Mouse (Mus musculus) gonadal fat pad, adult 2 months (tissue): ENCODE measurements around the gene Casq1. TPM values are rescaled to one million over a fixed set of nuclear protein-coding genes. Genes with fewer than 3 reads are reported as not detected.

Experiments
- DNase-seq: peaks from one replicate; pipeline ENCODE4 v3.0.0-alpha.2; 2012; ENCODE audit warnings: low read depth
- polyA plus RNA-seq: library from polyadenylated mRNA; depleted of rRNA; stranded (reverse); fragments of >200 nt; gene quantifications from 2 replicates; pipeline ENCODE4 v1.2.3, GENCODE M21; 2012; rRNA removed

The Casq1 gene
- polyA plus RNA-seq, 1 experiment = 8.5 TPM

DNA sequence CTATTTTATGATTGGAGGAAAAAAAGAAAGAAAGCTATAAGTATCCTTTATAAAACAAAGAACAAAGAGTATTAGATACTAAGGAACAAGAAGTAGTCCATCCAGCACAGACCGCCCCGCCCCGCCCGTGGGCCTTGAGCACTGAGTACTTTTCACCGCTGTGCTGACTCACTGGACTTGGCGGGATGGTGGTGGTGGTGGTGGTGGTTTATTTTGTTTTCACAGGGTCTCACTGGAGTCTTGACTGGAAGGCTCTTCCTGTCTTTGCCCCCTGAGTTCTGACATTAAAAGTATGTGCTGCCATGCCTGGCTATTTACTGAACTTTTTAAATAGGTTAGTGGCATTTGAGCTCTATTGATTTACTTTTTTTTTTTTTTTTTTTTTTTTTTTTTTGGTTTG is 36.6 kb downstream of the Casq1 start:
- DNase-seq = no peak

DNA sequence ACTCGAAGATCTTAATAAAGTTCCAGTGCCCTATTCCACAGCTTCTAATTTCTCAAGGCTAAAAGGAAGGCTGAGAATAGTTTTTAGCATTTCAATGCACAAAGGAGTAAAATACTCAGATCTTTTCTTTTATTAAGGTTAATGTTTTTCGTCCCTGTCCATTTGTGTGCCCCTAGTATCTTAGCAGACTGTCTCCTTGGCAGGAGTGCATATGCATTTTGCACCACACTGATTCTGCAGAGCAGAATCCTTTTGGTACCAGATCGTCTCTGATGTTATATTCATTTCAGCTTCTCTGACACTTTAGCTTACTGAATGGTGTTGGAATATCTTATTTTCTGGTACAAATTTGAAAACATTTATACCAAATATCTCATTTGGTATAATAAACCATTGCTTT is 37.9 kb downstream of the Casq1 start:
- DNase-seq = no peak

DNA sequence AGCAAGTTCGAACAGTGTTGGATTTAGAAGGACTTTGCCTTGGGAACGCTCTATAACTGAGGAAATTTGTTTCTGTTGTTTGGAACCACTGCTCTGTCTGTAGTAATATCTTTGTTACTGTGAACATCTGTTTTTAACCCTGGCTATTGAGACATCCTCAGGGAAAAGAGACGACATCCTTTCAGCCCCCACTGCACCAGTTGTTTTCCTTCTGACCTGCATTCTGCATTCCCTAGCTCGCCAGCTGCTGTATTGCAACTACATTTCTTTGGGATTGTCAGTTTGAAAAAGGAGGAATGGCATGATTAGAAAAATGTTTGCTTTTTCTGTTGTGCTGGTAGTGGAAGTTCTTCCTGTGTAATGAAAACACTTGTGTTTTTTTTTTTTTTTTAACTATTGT is 38.8 kb downstream of the Casq1 start:
- DNase-seq = no peak

DNA sequence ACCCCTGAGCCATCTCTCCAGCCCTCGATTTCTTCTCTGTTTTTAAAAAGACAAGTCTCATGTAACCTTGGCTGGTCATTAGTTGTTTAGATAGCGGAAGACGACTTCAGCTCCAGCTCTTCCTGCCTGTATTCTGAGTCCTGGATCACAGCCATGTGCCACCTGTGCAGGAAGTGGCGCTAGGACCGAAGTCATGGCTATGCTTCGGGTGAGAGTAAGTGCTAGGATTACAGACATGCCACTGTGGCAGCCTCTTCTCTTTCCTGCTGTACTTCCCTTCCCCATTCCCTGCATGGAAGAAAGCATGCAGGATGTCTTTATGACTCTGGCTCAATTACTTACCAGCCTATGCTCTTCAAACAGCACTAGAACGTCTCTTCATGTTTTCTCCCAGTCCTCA is 40.6 kb downstream of the Casq1 start:
- DNase-seq = no peak

DNA sequence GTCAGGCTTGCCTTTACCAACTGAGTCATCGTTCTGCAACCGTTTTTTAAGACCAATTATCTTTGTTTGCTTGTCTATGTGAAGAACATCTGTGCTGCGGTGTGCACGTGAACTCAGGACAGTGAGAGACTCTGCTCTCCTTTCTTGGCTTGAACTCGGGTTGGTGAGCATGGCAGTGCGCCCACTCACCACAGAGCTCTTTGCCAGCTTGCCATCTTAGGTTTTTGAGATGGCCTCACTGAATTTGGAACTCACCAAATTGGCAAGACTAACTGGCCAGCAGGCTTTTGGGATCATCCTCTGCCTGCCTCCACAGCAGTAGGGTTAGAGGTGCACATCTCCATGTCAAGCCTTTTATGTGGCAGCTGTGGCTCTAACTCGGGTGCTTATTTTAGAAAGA is 41.9 kb downstream of the Casq1 start:
- no peak for DNase-seq

DNA sequence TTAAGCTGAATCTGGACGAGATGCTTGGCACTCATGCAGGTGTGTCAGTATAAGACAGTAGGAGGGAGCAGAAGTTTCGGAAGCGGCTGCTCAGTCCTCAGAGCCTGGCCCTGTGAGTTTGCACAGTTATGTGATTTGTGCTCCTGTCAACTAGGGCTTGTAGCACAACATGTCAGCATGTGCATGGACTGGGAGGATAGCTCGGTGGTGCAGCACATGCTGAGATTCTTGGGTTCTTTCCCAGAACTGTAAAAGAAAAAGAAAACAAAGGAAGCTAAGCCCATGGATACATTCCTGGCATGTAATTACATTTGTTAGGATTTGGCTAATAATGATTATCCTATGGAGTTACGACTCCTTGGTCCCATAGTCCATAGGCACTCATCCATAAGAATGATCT is 46.5 kb downstream of the Casq1 start:
- no peak for DNase-seq

DNA sequence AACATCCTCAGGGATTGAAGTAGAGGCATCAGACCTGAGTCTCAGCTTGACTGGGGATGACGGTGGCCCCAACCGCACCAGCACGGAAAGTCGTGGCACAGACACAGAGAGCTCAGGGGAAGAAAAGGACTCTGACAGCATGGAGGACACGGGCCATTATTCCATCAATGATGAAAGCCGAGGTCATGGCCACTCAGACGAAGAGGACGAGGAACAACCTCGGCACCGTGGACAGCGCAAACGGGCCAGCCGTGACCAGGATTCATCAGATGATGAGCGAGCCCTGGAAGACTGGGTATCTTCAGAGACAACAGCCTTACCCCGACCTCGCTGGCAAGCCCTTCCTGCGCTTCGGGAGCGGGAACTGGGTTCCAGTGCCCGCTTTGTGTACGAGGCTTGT is 47.3 kb downstream of the Casq1 start:
- DNase-seq = no peak

DNA sequence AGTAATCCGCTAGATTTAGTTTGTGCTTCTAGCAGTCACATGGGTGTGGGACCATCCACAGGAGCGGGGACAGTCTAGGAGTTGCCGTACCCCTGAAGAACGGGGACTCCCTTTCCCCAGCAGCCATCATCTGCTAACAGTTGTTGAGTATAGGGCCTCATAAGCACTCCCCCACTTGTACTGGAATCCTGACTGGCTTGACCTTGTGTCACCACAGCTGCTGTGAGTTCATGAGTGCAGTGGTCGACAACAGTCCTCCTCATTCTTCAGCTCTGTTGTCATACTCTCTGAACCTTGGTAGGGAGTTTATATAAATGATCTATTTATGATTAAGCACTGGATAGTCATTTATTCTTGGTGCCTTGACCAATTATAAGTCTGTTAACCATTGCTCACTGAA is 49.9 kb downstream of the Casq1 start:
- DNase-seq = no peak

DNA sequence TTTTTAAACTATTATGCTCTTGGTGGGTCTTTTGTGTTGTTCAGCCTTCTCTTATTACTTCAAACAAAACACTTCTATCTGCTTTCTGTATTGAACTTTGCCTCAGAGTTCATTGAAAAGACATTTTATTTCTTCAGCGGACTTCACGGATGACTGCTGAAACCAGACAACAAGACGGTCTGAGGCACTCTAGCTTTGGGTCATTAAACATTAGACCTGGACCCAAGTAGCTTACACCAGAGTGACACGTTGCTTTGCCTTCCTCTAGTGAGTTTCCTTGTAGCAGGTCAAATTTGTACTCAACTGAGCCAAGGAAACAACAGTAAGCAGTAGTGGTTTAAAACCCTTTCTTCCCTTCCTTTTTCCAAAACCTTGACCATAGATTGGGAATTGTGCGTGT is 51.8 kb downstream of the Casq1 start:
- DNase-seq = no peak

DNA sequence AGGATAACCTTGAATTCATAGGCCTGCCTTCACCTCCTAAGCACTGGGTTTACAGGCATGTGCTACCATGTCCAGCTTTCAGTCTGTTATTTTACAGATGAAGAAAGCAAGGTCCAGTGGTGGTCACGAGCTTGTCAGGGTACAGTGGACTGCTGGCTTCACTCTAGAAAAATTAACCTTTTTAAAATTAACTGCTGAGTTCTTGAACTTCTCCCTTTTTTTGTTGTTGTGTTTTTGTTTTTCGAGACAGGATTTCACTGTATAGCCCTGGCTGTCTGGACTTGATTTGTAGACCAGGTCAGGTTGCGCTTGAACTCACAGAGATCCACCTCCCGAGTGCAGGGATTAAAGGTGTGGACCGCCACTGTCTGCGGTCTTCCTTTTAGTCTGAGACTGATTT is 56.7 kb downstream of the Casq1 start:
- no peak for DNase-seq

DNA sequence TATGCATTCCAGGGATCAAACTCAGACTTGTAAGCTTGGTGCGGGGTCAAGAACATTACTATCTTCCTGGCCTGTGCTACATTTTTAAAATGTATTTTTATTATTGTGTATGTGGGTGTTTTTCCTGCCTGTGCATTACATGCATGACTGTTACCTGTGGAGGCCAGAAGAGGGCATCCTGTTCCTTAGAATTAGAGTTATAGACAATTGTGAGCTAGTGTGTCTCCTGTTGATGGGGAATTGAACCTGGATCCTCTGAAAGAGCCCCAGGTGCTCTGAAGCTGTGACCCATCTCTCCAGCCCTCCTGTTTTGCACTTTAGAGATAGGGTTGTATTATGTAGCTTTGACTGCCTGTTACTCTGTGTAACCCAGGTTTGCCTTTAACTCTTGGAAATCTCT is 57.7 kb downstream of the Casq1 start:
- DNase-seq = no peak

DNA sequence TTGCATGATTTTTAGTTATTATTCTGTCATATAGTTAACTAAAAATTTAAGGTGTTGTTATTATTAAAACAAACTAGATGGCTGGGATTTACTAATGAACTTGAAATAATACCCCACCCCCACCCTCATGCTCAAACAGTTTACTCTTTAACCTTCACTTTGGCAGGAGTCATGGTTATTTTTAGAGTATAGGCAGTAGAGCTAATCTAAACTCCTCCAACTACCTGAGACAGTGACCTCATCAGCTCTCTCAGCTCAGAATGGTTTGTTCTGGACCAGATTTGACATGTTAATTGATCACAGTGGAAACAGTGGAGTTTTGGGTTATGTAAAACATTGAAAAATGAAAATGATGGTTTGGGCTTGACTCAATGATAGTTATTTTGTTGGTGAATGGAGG is 59.2 kb downstream of the Casq1 start:
- no peak for DNase-seq

DNA sequence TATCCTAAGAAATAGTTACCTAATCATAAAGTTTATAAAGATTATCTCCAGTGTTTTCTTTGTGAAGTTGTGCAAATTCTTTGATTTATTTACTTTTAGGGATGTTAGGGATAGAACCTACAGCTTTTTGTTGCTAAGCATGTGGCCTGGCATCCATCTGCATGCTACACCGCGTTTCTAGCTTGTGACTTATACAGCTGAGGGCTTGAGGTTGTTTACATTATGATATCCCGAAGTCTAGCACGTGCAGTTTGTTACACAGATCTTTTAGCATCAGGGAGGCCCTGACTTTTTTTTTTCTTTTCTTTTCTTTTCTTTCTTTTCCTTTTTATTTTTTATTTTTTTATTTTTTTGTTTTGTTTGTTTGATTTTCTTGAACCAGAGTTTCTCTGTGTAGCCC is 59.7 kb downstream of the Casq1 start:
- no peak for DNase-seq

Other genes starting within 250 kb of the Casq1 start
- 2.6 and 4.4 TPM in 2 replicates for gene Vangl2, start 191.4 kb downstream of the Casq1 start, polyA plus RNA-seq
- gene Nhlh1, start 162.3 kb downstream of the Casq1 start, polyA plus RNA-seq = 0.06 TPM in 1 of 2 replicates, not detected in the other
- gene Copa, start 137.3 kb downstream of the Casq1 start, polyA plus RNA-seq = 50.5 and 112 TPM in 2 replicates
- 143 and 195 TPM in 2 replicates for gene Ncstn, start 137.1 kb downstream of the Casq1 start, polyA plus RNA-seq
- 113 and 201 TPM in 2 replicates for gene Pex19, start 93.1 kb downstream of the Casq1 start, polyA plus RNA-seq
- gene Dcaf8, start 71.8 kb downstream of the Casq1 start, polyA plus RNA-seq = 77.2 and 89.5 TPM in 2 replicates
- gene Pea15a, start 13.1 kb downstream of the Casq1 start, polyA plus RNA-seq = 148 and 165 TPM in 2 replicates
- 2.7 and 4.3 TPM in 2 replicates for gene Atp1a4, start 38.5 kb upstream of the Casq1 start, polyA plus RNA-seq
- 88.9 and 98.2 TPM in 2 replicates for gene Igsf8, start 41.8 kb upstream of the Casq1 start, polyA plus RNA-seq
- 167 and 195 TPM in 2 replicates for gene Atp1a2, start 78.2 kb upstream of the Casq1 start, polyA plus RNA-seq
- 0.24 and 0.42 TPM in 2 replicates for gene Kcnj9, start 109.5 kb upstream of the Casq1 start, polyA plus RNA-seq
- 0.18 and 0.19 TPM in 2 replicates for gene Kcnj10, start 121.3 kb upstream of the Casq1 start, polyA plus RNA-seq
- 6.6 and 8.0 TPM in 2 replicates for gene Pigm, start 156.7 kb upstream of the Casq1 start, polyA plus RNA-seq